In genomic region chr11:102632725-102633124, GRCm38 (mm10) we compare ENCODE assay signal across 8 mouse cellular contexts. TPM values are rescaled to one million over a fixed set of nuclear protein-coding genes. Genes with fewer than 3 reads are reported as not detected.
DNase-seq lines count a peak whose midpoint lies in the region; ATAC-seq and TF ChIP-seq lines count a peak whose summit lies in the region.
"Had no signal": no experiment of that assay in that cellular context is flagged by ENCODE, and none has a peak within 500 bp of the region (broad histone marks: within the 10 kb centered on the region; RNA-seq: fewer than 3 reads in every experiment).

No protein-coding gene starts in this region.

- peaks cover 20% of the 10 kb centered on the region for H3K4me1 ChIP-seq in liver, embryonic 11.5 days (replicated peaks; ENCODE audit: control insufficient read depth, insufficient read depth, low read length)
- peaks cover 6% of the 10 kb centered on the region; the same call in 1 of the 2 replicates for H3K4me1 ChIP-seq in forebrain, embryonic 14.5 days (ENCODE audit: control insufficient read depth, insufficient read depth, low read length)
- H3K4me1 ChIP-seq in limb, embryonic 14.5 days (ENCODE audit: control insufficient read depth, insufficient read depth, low read length), result peaks cover 52% of the 10 kb centered on the region
- H3K4me1 ChIP-seq in stomach, embryonic 15.5 days, result peaks cover 26% of the 10 kb centered on the region

- 6% methylated on average over 12 of the region's 13 CpGs for WGBS in liver, embryonic 11.5 days
- 11% methylated on average over 11 of the region's 13 CpGs for WGBS in forebrain, embryonic 14.5 days
- WGBS in limb, embryonic 14.5 days, result 10% methylated on average over 12 of the region's 13 CpGs
- WGBS in stomach, embryonic 15.5 days, result 7% methylated on average over 11 of the region's 13 CpGs

- no peak for ATAC-seq in liver, embryonic 11.5 days (replicated peaks; ENCODE audit: low FRiP score)
- ATAC-seq in forebrain, embryonic 14.5 days, result no peak
- ATAC-seq in limb, embryonic 14.5 days (ENCODE audit: low FRiP score, low read depth), result no peak
- no peak for ATAC-seq in stomach, embryonic 15.5 days (ENCODE audit: insufficient read depth, low FRiP score, low read depth)

- H3K9ac ChIP-seq in liver, embryonic 11.5 days (ENCODE audit: low read depth, low read length), result no peak overlapping the region
- H3K9ac ChIP-seq in forebrain, embryonic 14.5 days (ENCODE audit: low read length), result no peak overlapping the region
- no peak overlapping the region for H3K9ac ChIP-seq in limb, embryonic 14.5 days (ENCODE audit: low read depth, low read length, severe bottlenecking)
- H3K9ac ChIP-seq in stomach, embryonic 15.5 days, result no peak overlapping the region

- no peaks in the 10 kb centered on the region for H3K36me3 ChIP-seq in liver, embryonic 11.5 days (ENCODE audit: control insufficient read depth, insufficient read depth, low read length)
- H3K36me3 ChIP-seq in forebrain, embryonic 14.5 days (ENCODE audit: control insufficient read depth, insufficient read depth, low read length), result no peaks in the 10 kb centered on the region
- H3K36me3 ChIP-seq in limb, embryonic 14.5 days (ENCODE audit: control insufficient read depth, insufficient read depth, low read length), result no peaks in the 10 kb centered on the region
- no peaks in the 10 kb centered on the region for H3K36me3 ChIP-seq in stomach, embryonic 15.5 days

- H3K27me3 ChIP-seq in liver, embryonic 11.5 days (replicated peaks; ENCODE audit: control insufficient read depth, insufficient read depth, low read length), result peaks cover 9% of the 10 kb centered on the region
- no peaks in the 10 kb centered on the region for H3K27me3 ChIP-seq in forebrain, embryonic 14.5 days (replicated peaks; ENCODE audit: control insufficient read depth, insufficient read depth, low read length)
- no peaks in the 10 kb centered on the region for H3K27me3 ChIP-seq in limb, embryonic 14.5 days (ENCODE audit: control insufficient read depth, insufficient read depth, low read length)
- H3K27me3 ChIP-seq in stomach, embryonic 15.5 days (replicated peaks), result no peaks in the 10 kb centered on the region

- H3K27ac ChIP-seq in liver, embryonic 11.5 days (ENCODE audit: low read depth, low read length), result no peak overlapping the region
- H3K27ac ChIP-seq in forebrain, embryonic 14.5 days (ENCODE audit: low read depth, low read length), result no peak overlapping the region
- peak overlapping the region; percentile 82 for H3K27ac ChIP-seq in limb, embryonic 14.5 days (replicated peaks; ENCODE audit: low read depth, low read length)
- no peak overlapping the region for H3K27ac ChIP-seq in stomach, embryonic 15.5 days

- peak overlapping the region; percentile 20; the same call in 1 of the 2 replicates for H3K4me3 ChIP-seq in liver, embryonic 11.5 days (ENCODE audit: low read depth, low read length)
- H3K4me3 ChIP-seq in forebrain, embryonic 14.5 days (ENCODE audit: low read depth, low read length), result no peak overlapping the region
- H3K4me3 ChIP-seq in limb, embryonic 14.5 days (replicated peaks; ENCODE audit: low read length), result no peak overlapping the region
- H3K4me3 ChIP-seq in stomach, embryonic 15.5 days (replicated peaks), result no peak overlapping the region

- DNase-seq in liver, embryonic 11.5 days (ENCODE audit: low spot score), result no peak
- no peak for DNase-seq in liver
- DNase-seq in forebrain, embryonic 14.5 days (ENCODE audit: low spot score), result no peak
- DNase-seq in limb, embryonic 14.5 days (ENCODE audit: low spot score), result no peak
- DNase-seq in left cerebral cortex, adult 9 months (ENCODE audit: low spot score in 2 of 2), result no peak
- no peak for DNase-seq in spleen, adult 12 weeks (ENCODE audit: low spot score)

- no peaks in the 10 kb centered on the region for H3K9me3 ChIP-seq in liver, embryonic 11.5 days (ENCODE audit: control insufficient read depth, low read length)
- no peaks in the 10 kb centered on the region for H3K9me3 ChIP-seq in forebrain, embryonic 14.5 days (replicated peaks; ENCODE audit: control insufficient read depth, low read length)
- no peaks in the 10 kb centered on the region for H3K9me3 ChIP-seq in limb, embryonic 14.5 days (ENCODE audit: control insufficient read depth, low read length)
- H3K9me3 ChIP-seq in stomach, embryonic 15.5 days, result no peaks in the 10 kb centered on the region

- no peak for TF ChIP-seq POLR2A in limb, embryonic 14.5 days (IDR thresholded peaks at IDR 0.05; ENCODE audit: borderline replicate concordance, extremely low read depth, insufficient read depth, insufficient read length)

- peak overlapping the region; percentile 63 for H3K4me2 ChIP-seq in liver, embryonic 11.5 days
- peak overlapping the region; percentile 40 for H3K4me2 ChIP-seq in forebrain, embryonic 14.5 days (ENCODE audit: low read length)
- peak overlapping the region; percentile 44 for H3K4me2 ChIP-seq in limb, embryonic 14.5 days (replicated peaks; ENCODE audit: low read depth, low read length, severe bottlenecking)
- peak overlapping the region; percentile 41 for H3K4me2 ChIP-seq in stomach, embryonic 15.5 days

RNA-seq across cellular contexts. Expression of gene Fzd2, which starts 28.5 kb away (rescaled TPM):
- 8.4 and 9.0 TPM in 2 replicates for polyA plus RNA-seq in liver, embryonic 11.5 days (2014; fragmentation: Nextera tagmentation; extraction: Ambion mirVana)
- 18.6 and 19.2 TPM in 2 replicates for polyA plus RNA-seq in forebrain, embryonic 14.5 days (2014; fragmentation: Nextera tagmentation; extraction: Ambion mirVana)
- polyA plus RNA-seq in limb, embryonic 14.5 days (2012; rRNA removed), result 163 and 258 TPM in 2 replicates
- 65.5 and 70.7 TPM in 2 replicates for polyA plus RNA-seq in limb, embryonic 14.5 days (2014; fragmentation: Nextera tagmentation; extraction: Ambion mirVana)
- 21.9 and 23.7 TPM in 2 replicates for polyA plus RNA-seq in stomach, embryonic 15.5 days (2015; fragmentation: Nextera tagmentation; extraction: Ambion mirVana)

RNA-seq across cellular contexts. Expression of gene Meioc, which starts 30.8 kb away (rescaled TPM):
- 0.25 and 0.36 TPM in 2 replicates for polyA plus RNA-seq in liver, embryonic 11.5 days (2014; fragmentation: Nextera tagmentation; extraction: Ambion mirVana)
- 0.09 and 0.14 TPM in 2 replicates for polyA plus RNA-seq in forebrain, embryonic 14.5 days (2014; fragmentation: Nextera tagmentation; extraction: Ambion mirVana)
- polyA plus RNA-seq in limb, embryonic 14.5 days (2012; rRNA removed), result 0.68 and 1.2 TPM in 2 replicates
- 0.91 and 1.00 TPM in 2 replicates for polyA plus RNA-seq in limb, embryonic 14.5 days (2014; fragmentation: Nextera tagmentation; extraction: Ambion mirVana)
- 0.55 and 1.0 TPM in 2 replicates for polyA plus RNA-seq in stomach, embryonic 15.5 days (2015; fragmentation: Nextera tagmentation; extraction: Ambion mirVana)
- polyA plus RNA-seq: spleen, adult 2 months had no signal

RNA-seq across cellular contexts. Expression of gene Gm11627, which starts 53.5 kb away (rescaled TPM):
- 1.2 and 1.4 TPM in 2 replicates for polyA plus RNA-seq in liver, embryonic 11.5 days (2014; fragmentation: Nextera tagmentation; extraction: Ambion mirVana)
- polyA plus RNA-seq in forebrain, embryonic 14.5 days (2014; fragmentation: Nextera tagmentation; extraction: Ambion mirVana), result 6.8 and 9.8 TPM in 2 replicates
- polyA plus RNA-seq in limb, embryonic 14.5 days (2012; rRNA removed), result 5.5 and 7.2 TPM in 2 replicates
- 11.4 and 13.2 TPM in 2 replicates for polyA plus RNA-seq in limb, embryonic 14.5 days (2014; fragmentation: Nextera tagmentation; extraction: Ambion mirVana)
- 19.2 TPM in 2 replicates for polyA plus RNA-seq in stomach, embryonic 15.5 days (2015; fragmentation: Nextera tagmentation; extraction: Ambion mirVana)
- polyA plus RNA-seq: spleen, adult 2 months had no signal
